Mouse (Mus musculus): ENCODE data around the gene Isy1.

- TF ChIP-seq CTCF (IDR thresholded peaks at IDR 0.05; ENCODE audit: extremely low read depth, insufficient read length, insufficient replicate concordance, low read depth, low read length) (no peak), POLR2A (IDR thresholded peaks at IDR 0.05; ENCODE audit: low read depth, low read length) (no peak)
These were observed 3.7 kb upstream of the Isy1 start for GRCm38 (mm10) chr6:87842254-87842653.
